Mouse (Mus musculus): Measurements from ENCODE around the gene Plekha1. TPM values are rescaled to one million over a fixed set of nuclear protein-coding genes. Genes with fewer than 3 reads are reported as not detected.

The Plekha1 gene
- 8.2 and 9.8 TPM in 2 replicates for polyA plus RNA-seq (2015; fragmentation: Nextera tagmentation; extraction: Ambion mirVana)

GRCm38 (mm10) chr7:130865613-130866591 lies at the start of gene Plekha1:
TSS of gene Plekha1 (plus strand) at chr7:130865756.

GRCm38 (mm10) chr7:130935793-130936471 lies 70.4 kb downstream of the Plekha1 start, which contains the start of gene Htra1:
TSS of gene Htra1 (plus strand) at chr7:130936111.

Other genes starting within 250 kb of the Plekha1 start
- not detected in 2 replicates for gene Btbd16, start 91.7 kb upstream of the Plekha1 start, polyA plus RNA-seq (2015; fragmentation: Nextera tagmentation; extraction: Ambion mirVana)
- gene Htra1, start 70.4 kb downstream of the Plekha1 start, polyA plus RNA-seq (2015; fragmentation: Nextera tagmentation; extraction: Ambion mirVana), result 8.0 and 11.0 TPM in 2 replicates
- gene Dmbt1, start 166.3 kb downstream of the Plekha1 start, polyA plus RNA-seq (2015; fragmentation: Nextera tagmentation; extraction: Ambion mirVana), result 1.3 and 4.5 TPM in 2 replicates